Mouse (Mus musculus): ENCODE data around the gene Spib.

Gene Spib

DNA sequence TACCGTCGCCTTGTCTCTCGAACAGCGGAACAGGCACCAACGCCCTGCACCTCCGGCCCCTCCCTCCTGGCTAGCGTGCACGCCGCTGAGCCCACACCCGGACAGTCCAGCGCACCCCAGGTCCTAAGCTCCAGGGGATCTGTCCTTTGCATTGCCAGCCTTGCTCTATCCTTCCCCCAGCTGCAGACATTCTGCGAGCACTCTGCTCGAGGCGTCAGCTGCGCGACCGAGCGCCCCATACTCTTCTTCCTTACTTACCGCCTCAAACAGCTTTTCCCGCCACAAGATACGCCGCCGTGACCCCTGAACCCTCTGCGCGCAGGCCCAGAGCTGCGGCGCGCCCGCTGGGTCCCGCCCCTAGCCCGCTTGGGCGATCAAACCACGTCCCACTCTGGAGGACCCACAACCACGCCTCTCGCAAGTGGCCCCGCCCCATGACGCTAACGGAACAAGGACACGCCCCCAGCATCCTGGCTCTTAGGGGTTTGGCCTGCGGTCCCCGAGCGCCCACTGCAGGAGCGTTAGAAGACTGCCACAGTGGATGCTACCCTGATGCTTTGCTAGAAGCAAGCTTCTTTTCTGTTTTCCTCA, 16.7 kb upstream of the Spib start, which contains the start of gene Pold1:
Pold1 (minus strand) TSS at position 353 of the 591 bp plus-strand sequence.
- in situ Hi-C loops (cut with MboI, MseI), result no loop called here

DNA sequence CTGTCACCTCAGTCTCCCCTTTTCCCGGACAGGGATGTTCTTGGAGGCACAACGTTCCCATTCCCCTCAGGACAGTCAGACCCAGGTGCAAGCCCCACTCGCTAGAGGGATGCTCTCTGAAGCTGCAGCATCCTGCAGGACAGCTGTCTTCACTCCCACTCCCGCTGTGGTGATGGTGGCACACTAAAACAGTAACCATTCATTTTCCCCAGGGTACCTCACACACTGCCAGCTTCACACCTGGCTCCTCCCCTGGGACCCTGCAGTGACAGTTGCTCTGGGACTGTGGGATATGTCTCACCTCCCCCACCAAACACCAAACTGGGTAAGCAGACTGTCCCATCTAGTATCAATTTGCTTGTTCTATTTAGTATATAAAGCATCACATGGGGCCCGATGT, 15.9 kb upstream of the Spib start:
- in situ Hi-C loops (cut with MboI, MseI), result no loop called here

GRCm38 (mm10) chr7:44547041-44547440, 15.2 kb upstream of the Spib start:
- in situ Hi-C loops (cut with MboI, MseI), result no loop called here

GRCm38 (mm10) chr7:44546274-44546673, 14.4 kb upstream of the Spib start:
- in situ Hi-C loops (cut with MboI, MseI), result no loop called here

GRCm38 (mm10) chr7:44543071-44543470, 11.2 kb upstream of the Spib start:
- in situ Hi-C loops (cut with MboI, MseI), result no loop called here

- in situ Hi-C loops (cut with MboI, MseI), result no loop called here
Observed at GRCm38 (mm10) chr7:44542555-44542954, 10.7 kb upstream of the Spib start.

DNA sequence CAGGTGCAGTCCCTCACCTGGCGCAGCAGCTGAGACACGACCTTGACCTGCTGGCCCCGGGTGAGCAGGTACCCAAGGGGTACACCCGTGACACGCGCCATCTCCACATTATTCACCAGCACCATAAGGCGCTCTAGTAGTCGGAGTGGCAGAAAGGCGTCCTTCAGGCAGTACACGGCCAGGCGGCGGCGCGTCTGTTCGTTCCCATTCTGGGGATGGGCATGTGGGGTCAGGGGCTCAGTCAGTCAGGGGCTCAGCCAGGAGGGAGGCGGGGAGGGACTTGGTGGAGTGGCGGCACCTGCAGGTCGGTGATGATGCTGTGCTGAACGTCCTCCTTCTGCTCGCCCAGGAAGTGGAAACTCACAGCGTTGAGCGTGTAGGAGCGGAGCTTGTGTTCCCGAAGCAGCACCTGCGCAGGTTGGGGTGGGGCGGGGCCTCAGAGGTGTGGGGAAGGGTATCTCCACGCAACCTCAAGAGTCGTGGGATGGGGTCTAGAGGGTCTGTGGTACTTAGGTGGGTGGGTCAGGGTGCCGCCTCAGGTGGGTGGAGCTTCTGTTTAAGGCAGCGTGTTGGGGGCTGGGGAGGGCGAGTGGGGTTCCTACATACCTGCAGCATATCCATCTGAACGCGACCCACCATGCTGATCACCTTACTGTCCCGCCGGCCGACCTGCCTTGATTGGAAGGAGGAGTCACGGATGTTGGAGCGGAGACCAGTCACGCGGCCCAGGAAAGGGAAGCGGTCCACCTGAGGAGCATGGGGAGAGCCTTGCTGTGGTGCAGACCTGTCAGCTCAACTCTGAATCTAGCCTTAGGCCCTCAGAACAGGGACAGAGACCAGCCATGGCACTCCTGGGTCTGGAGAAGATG, 7.1 kb upstream of the Spib start:
- in situ Hi-C loops (cut with MboI, MseI), result no loop called here

DNA sequence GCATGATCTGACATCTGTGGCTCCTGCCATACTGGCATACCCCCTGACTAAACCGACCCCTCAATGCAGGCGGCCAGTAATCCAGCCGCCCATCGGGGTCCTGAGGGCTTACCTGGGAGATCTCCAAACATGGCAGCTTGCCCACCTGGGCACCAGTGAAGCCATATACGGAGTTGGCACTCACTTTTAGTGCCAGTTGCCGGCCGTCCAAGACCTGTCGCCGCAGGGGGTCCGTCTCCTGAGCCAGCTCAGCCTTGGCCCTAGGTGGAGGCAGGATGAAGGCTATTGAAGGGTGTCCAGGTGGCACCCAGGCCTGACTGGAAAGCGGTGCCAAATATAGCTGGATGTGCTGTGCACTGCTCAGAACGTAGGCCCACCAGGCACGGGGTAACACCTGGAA, 5.6 kb upstream of the Spib start:
- in situ Hi-C loops (cut with MboI, MseI), result no loop called here

DNA sequence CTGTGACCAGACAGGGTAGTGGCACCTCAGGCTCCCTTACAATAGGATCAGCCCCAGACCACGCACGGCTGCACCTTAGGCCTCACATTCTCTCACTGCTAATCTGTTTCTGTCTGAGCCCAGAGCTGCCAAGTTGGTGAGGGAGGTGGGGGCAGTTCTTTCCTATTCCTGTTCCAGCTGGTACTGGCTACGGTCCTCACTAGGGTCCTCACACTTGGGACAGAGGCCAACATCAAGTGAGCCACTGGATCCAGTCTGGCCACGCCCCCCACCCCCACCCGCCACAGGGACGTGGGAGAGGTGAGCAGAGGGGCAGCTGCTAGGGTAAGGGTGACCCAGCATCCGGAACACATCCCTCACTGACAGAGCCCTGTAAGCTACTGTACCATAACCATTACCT, 5.1 kb upstream of the Spib start:
- in situ Hi-C loops (cut with MboI, MseI), result no loop called here

GRCm38 (mm10) chr7:44536590-44536968, 4.7 kb upstream of the Spib start:
- in situ Hi-C loops (cut with MboI, MseI), result no loop called here

DNA sequence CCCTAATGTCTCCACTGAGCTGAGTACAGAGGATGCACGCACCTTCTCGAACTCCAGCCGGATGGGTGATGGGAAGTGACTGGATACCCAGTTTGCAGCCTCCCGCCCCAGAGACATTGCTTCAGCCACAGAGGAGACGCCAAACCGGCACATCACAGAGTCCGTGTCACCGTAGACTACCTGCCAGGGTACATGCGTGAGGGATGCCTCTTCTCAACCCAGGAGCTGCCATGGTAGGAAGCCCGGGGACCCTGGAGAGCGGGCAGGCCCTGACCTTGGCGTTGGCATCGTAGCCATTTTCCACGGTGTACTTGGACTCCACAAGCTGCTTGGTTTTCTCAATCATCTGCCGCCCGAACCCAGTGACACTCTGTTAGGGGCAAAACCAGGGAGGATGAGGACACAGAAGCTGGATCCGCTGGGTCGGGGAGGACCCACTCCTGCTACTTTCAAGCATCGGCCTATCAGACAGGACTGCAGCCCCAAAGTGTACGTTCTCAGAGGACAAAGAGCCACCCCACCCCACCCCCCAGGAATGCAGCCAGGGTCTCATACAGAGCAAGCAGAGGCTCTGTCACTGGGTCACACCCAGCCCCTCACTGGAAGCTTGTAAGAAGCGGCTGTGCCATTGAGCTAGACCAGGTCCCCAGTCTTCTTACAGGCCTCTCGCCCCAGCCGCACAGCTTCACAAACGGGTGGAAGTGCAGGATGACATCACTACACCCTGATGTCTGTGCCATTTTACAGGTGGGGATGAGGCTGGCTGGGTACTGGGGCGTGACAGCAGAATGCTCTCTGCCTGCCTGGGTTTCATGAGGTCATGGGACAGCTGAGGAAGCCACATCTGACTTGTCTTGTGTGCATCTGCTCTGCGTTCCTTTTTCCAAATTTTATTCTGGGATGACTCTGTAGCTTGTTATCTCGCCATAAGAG, 4.1 kb upstream of the Spib start:
- in situ Hi-C loops (cut with MboI, MseI), result no loop called here

DNA sequence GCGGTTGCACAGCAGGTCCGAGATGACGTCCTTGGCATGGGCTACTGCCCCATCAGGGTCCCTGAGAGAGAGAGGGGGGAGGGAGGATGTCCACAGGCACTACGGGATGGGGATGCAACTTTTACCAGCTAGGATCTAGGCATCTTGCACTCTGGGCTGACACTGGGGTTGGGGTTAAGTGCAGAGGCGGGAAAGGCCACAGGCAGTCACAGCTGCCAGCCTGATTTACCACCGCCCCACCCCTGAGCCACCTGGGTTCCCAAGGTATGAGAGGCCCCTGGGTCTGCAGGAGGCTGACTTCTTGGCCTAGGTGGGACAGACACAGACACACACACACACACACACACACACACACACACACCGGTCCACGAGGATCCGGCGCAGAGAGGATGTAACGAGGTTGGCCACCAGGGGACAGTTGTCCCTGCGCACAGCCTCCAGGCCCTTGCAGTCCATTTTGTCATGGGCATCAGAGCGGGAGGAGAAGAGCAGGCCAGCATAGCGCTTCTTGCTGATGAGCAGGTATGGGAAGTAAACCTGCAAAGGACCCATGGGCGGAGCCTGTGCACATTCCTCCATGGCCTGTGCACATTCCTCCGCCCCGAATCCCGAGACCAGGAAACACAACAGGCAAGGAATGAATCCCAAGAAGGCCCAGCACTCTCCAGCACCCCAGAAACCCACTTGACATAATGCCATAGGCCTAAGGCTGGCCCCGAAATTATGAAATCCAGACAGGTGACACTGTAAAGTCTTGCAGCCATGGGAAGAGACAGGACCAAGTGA, 3.0 kb upstream of the Spib start:
- in situ Hi-C loops (cut with MboI, MseI), result no loop called here

- in situ Hi-C loops (cut with MboI, MseI), result no loop called here
Observed at GRCm38 (mm10) chr7:44534242-44534641, 2.4 kb upstream of the Spib start.

GRCm38 (mm10) chr7:44533746-44534045, 1.8 kb upstream of the Spib start:
- in situ Hi-C loops (cut with MboI, MseI), result no loop called here

- in situ Hi-C loops (cut with MboI, MseI), result no loop called here
Observed at GRCm38 (mm10) chr7:44532918-44533745, 1.3 kb upstream of the Spib start.

DNA sequence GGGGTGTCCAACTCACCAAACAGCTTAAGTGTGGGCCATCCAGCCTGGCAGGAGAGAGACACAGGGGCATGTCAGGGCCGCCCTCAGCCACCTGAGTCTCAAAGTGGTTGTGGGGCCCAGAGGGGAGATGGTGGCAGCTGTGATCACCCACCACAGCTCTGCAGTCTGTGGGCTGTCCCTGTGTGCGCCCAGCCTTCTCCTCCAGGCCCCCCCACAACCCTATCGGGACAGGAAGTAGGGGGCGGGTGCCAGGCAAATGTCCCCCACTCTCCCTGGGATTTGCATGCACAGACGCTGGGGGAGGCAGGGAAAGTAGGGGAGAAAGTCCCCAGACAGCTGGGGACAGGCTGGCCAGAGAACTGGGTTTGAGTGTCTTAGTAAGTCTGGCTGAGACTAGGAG, 664 bp downstream of the Spib start:
- in situ Hi-C loops (cut with MboI, MseI), result no loop called here

GRCm38 (mm10) chr7:44530507-44530906, 1.4 kb downstream of the Spib start:
- in situ Hi-C loops (cut with MboI, MseI), result no loop called here

GRCm38 (mm10) chr7:44529518-44529917, 2.4 kb downstream of the Spib start:
- in situ Hi-C loops (cut with MboI, MseI), result no loop called here

DNA sequence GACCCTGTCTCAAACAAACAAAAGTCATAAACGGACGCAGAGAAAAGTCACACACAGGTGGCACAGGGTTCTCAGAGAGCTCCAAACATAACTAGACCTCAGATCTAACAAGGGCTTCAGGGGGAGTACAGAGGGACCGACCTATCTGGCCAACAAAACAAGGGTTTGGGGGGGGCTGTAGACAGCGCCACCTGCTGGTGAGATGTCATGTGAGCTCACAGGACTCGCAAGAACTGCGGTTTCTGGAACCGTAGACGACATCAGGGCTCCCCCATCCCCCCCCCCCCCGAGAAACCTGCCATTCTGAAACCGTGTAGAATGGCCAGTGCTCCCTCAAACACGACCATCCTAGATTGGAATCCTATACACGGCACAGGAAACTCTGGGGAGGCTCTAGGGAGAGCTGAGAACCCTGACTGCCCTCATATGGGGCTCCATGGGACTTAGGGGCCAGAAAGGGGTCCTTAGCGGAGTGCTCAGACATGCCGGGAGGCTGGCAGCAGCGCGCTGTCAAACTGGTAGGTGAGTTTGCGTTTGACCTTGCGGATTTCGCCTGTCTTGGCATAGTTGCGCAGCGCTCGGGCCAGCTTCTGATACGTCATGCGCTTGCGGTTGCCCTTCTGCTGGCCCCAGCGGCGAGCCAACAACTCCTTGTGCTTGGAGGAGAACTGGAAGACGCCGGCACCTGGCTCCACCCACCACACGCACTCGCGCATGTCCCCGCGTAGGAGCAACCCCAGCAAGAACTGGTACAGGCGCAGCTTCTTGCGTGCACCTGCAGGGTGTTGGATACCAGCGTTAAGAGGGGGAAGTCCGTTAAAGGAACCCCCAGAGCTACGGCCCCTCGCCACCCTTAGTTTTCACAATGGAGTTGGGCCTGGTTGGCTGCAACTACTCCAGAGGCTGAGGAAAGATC, 4.1 kb downstream of the Spib start:
- in situ Hi-C loops (cut with MboI, MseI), result no loop called here

All from T-helper 1 cell (primary cell).